Mouse (Mus musculus) E14TG2a.4 (cell line): ENCODE measurements around the gene Stra6.

Source experiments
- CTCF ChIP-seq: conservative IDR thresholded peaks from 2 replicates; pipeline ENCODE4 v1.5.1; 2014; ENCODE audit warnings: low read length
- NANOG ChIP-seq: IDR thresholded peaks from 2 replicates; pipeline ENCODE4 v1.6.1; 2014; ENCODE audit warnings: borderline replicate concordance, low read length, mixed read lengths
- POU5F1 ChIP-seq: IDR thresholded peaks from 2 replicates; pipeline ENCODE4 v1.6.1; 2014; ENCODE audit warnings: low read length, borderline replicate concordance

- TF ChIP-seq CTCF (no peak), NANOG (no peak), POU5F1 (no peak)
These were observed 52.5 kb downstream of the Stra6 start for GRCm38 (mm10) chr9:58116024-58116651.
